Mouse (Mus musculus) layer of hippocampus, adult 18-20 months (tissue): ENCODE data around the gene Wdr43. TPM values are rescaled to one million over a fixed set of nuclear protein-coding genes. Genes with fewer than 3 reads are reported as not detected.

ENCODE experiments used
- DNase-seq, 2 experiments: peaks; one replicate each; pipeline ENCODE4 v3.0.0; 2022; ENCODE audit warnings: low spot score in 2 of 2
- total RNA-seq, 2 experiments: library from RNA; stranded (reverse); gene quantifications; 2 replicates each; pipeline ENCODE4 v1.2.3; 2021

The Wdr43 gene
- total RNA-seq, 2 experiments from 2014 or later = 26.1 to 28.6 TPM

GRCm38 (mm10) chr17:71662751-71663250 is 47.1 kb downstream of the Wdr43 start:
- DNase-seq = peak; percentile 59 to 85

GRCm38 (mm10) chr17:71663491-71663890 is 47.8 kb downstream of the Wdr43 start:
- no peak for DNase-seq

GRCm38 (mm10) chr17:71664172-71664571 is 48.5 kb downstream of the Wdr43 start:
- DNase-seq = no peak

- DNase-seq = no peak
These were observed 49.5 kb downstream of the Wdr43 start for GRCm38 (mm10) chr17:71665201-71665600.

- no peak for DNase-seq
These were observed 53.8 kb downstream of the Wdr43 start for GRCm38 (mm10) chr17:71669511-71669910.

GRCm38 (mm10) chr17:71671840-71672546 is 56.3 kb downstream of the Wdr43 start:
- peak in 1 of 2 experiments; percentile 33 for DNase-seq

GRCm38 (mm10) chr17:71673092-71673491 is 57.4 kb downstream of the Wdr43 start, which contains the start of gene Togaram2:
TSS of gene Togaram2 (plus strand) at chr17:71673261.
- DNase-seq = no peak

GRCm38 (mm10) chr17:71673936-71674335 is 58.2 kb downstream of the Wdr43 start:
- DNase-seq = no peak

GRCm38 (mm10) chr17:71674886-71675285 is 59.2 kb downstream of the Wdr43 start:
- no peak for DNase-seq

- no peak for DNase-seq
These were observed 66.0 kb downstream of the Wdr43 start for GRCm38 (mm10) chr17:71681666-71682065.

GRCm38 (mm10) chr17:71682379-71682778 is 66.7 kb downstream of the Wdr43 start:
- no peak for DNase-seq

GRCm38 (mm10) chr17:71683281-71683680 is 67.6 kb downstream of the Wdr43 start:
- DNase-seq = no peak

- DNase-seq = no peak
These were observed 68.5 kb downstream of the Wdr43 start for GRCm38 (mm10) chr17:71684103-71684608.

- DNase-seq = no peak
These were observed 71.7 kb downstream of the Wdr43 start for GRCm38 (mm10) chr17:71687436-71687835.

GRCm38 (mm10) chr17:71689903-71690302 is 74.2 kb downstream of the Wdr43 start:
- DNase-seq = no peak

GRCm38 (mm10) chr17:71691361-71691875 is 75.7 kb downstream of the Wdr43 start:
- DNase-seq = peak in 1 of 2 experiments; percentile 36

- DNase-seq = peak; percentile 37 to 67
These were observed 77.6 kb downstream of the Wdr43 start for GRCm38 (mm10) chr17:71693313-71693712.

GRCm38 (mm10) chr17:71693780-71694179 is 78.1 kb downstream of the Wdr43 start:
- no peak for DNase-seq

- no peak for DNase-seq
These were observed 79.5 kb downstream of the Wdr43 start for GRCm38 (mm10) chr17:71695151-71695550.

- DNase-seq = no peak
These were observed 80.1 kb downstream of the Wdr43 start for GRCm38 (mm10) chr17:71695716-71696315.

- DNase-seq = no peak
These were observed 80.7 kb downstream of the Wdr43 start for GRCm38 (mm10) chr17:71696396-71696795.
